Mouse (Mus musculus) forebrain, embryonic 10.5 days (tissue): ENCODE results near the gene Vpreb1. TPM values are rescaled to one million over a fixed set of nuclear protein-coding genes. Genes with fewer than 3 reads are reported as not detected.
"Not testable (repeated sequence)": the region's sequence is repeated elsewhere in the genome, so short reads cannot be mapped to it uniquely, and the experiment has no call there.

Source experiments
- DNase-seq: peaks from one replicate; pipeline ENCODE4 v3.0.0-alpha.2; 2017; ENCODE audit warnings: low spot score; ENCODE audit errors: extremely low spot score
- H3K27ac ChIP-seq: fragments of 300-500 bp; sonication (generic); 2 replicates; pipeline ENCODE4 v1.5.1; 2016; ENCODE audit warnings: mild to moderate bottlenecking
- H3K27me3 ChIP-seq: fragments of 300-500 bp; sonication (generic); 2 replicates; pipeline ENCODE4 v1.6.1; 2016; ENCODE audit warnings: mild to moderate bottlenecking; ENCODE audit not compliant: poor library complexity, severe bottlenecking
- H3K36me3 ChIP-seq: fragments of 300-500 bp; sonication (generic); replicated peaks from 2 replicates; pipeline ENCODE4 v1.6.1; 2016; ENCODE audit warnings: mild to moderate bottlenecking, moderate library complexity
- H3K4me1 ChIP-seq: fragments of 300-500 bp; sonication (generic); 2 replicates; pipeline ENCODE4 v1.6.1; 2016
- H3K4me3 ChIP-seq: fragments of 300-500 bp; sonication (generic); 2 replicates; pipeline ENCODE4 v1.5.1; 2016; ENCODE audit warnings: mild to moderate bottlenecking, moderate library complexity
- H3K9me3 ChIP-seq: fragments of 300-500 bp; sonication (generic); 2 replicates; pipeline ENCODE4 v1.6.1; 2016; ENCODE audit warnings: mild to moderate bottlenecking, moderate library complexity
- WGBS: fragments of 180-500 bp; shearing (Covaris S2); methylation state at CpG from one replicate; pipeline ENCODE4 v1.1.7; 2016; 5-methylcytosine and 5-hydroxymethylcytosine counted together
- polyA plus RNA-seq: library from polyadenylated mRNA; unstranded; fragments of >200 nt; fragmentation: Nextera tagmentation; extraction: Ambion mirVana; gene quantifications from 2 replicates; pipeline ENCODE4 v1.2.1, GENCODE M21; 2016

Vpreb1 gene
- polyA plus RNA-seq, 1 experiment from 2014 or later = 0.68 TPM

DNA sequence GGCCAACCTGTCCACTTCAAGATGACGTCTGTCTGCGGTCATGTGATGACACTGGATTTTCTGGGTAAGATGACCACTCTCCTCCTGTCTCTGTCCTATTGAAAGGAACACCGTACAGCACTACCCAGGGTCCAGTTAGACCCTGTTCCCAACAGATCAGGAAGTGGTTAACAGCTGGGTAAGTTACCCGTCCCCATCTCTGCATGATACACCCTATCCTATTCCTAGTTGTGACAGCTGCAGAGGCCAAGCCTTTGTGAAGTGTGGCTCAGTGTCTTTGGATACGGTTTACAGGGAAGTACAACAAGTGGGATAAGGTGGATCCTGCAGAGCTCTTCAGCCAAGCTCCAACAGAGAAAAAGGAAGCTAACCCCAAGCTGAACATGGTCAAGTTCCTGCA is 8.4 kb upstream of the Vpreb1 start:
- Histone ChIP-seq H3K4me3 (no peak overlapping the region), H3K27ac (no peak overlapping the region), H3K27me3 (no peaks in the 10 kb centered on the region), H3K4me1 (no peaks in the 10 kb centered on the region), H3K36me3 (peaks cover 94% of the 10 kb centered on the region), H3K9me3 (peaks cover 10% of the 10 kb centered on the region; the same call in 1 of the 2 replicates)
- 91% methylated on average over 5 of the region's 5 CpGs for WGBS
- DNase-seq = no peak

DNA sequence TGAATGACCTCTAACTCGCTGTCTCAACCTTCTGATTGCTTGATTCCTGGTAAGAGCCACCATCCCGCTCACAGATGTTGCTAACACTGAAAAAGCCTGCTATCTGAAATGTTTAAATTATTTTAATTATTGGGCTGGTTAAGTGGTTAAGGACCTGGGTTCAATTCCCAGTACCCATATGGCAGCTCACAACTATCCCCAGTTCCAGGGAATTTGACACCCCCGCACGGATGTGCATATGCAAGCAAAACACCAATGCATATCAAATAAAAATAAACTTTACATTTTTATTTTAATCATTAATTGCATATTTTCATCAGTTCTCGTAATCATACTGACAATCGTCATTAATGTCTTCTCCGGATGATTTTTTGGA is 414 bp downstream of the Vpreb1 start:
- H3K9me3 ChIP-seq = no peaks in the 10 kb centered on the region
- no peaks in the 10 kb centered on the region for H3K27me3 ChIP-seq
- H3K4me3 ChIP-seq = peak overlapping the region; percentile 72
- H3K4me1 ChIP-seq = peaks cover 16% of the 10 kb centered on the region
- DNase-seq = no peak
- peaks cover 8% of the 10 kb centered on the region for H3K36me3 ChIP-seq
- WGBS = 39% methylated on average over 7 of the region's 7 CpGs
- H3K27ac ChIP-seq = peak overlapping the region; percentile 93

DNA sequence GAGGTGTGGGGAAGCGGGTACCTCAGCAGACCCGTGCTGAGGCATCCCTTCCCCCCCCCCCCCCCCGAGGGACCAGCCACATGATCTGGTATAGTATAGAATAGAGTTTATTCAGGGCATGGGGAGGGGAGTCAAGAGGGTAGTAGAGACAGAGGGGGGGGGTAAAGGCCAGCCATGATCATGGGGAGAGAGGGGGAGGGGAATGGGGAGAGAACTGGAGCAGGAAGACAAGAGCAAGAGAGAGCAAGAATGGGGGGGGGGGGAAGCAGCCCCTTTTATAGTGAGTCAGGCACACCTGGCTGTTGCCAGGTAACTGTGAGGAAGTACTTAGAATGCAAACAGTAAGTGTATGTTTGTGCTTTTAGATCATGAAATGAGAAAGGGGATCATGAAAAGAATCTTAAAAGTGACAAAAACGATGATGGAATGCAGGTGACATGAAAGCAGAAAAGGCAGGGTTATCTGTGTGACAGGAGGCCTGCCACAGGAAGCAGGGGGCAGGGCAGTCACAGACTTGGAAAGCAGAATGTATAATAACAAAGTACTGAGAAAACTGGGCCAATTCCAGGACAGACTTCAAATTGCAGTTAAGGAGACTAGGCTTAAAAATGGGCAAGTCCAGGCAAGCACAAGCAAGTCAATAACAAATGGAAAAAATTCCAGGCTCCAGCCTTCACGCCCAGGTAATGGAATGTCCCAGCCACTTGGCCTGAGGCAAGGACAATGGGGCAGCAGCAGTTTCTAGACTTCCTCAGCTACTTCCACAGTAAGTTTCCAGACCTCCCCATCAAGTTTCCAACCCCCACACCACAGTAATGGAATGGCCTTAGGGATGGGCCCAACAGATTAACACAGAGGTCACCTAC is 4.7 kb downstream of the Vpreb1 start:
- Histone ChIP-seq H3K4me1 (peaks cover 3% of the 10 kb centered on the region; the same call in 1 of the 2 replicates), H3K4me3 (no peak overlapping the region), H3K27ac (no peak overlapping the region), H3K9me3 (no peaks in the 10 kb centered on the region), H3K36me3 (no peaks in the 10 kb centered on the region), H3K27me3 (no peaks in the 10 kb centered on the region)
- WGBS = 65% methylated on average over 4 of the region's 5 CpGs
- no peak for DNase-seq

DNA sequence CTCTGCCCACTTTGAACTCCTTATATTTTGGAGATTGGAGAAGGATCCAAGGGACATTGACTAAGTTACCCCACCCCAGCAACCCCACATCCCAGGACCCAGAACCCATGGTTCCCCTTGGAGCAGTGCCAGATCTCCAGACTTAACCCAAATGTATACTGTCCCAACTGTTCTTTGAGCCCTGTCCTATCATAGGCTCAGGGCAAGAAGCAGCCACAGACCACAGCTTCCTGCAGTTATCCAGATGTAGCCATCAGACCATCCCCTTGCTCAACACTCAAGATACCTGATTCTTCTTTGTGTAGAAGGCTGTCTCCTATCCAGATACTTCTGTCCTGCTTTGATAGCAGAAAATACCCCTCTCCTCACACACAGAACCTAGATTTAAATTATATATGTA is 5.4 kb downstream of the Vpreb1 start:
- no peaks in the 10 kb centered on the region for H3K36me3 ChIP-seq
- peaks cover 2% of the 10 kb centered on the region; the same call in 1 of the 2 replicates for H3K4me1 ChIP-seq
- no peaks in the 10 kb centered on the region for H3K9me3 ChIP-seq
- no peaks in the 10 kb centered on the region for H3K27me3 ChIP-seq
- H3K4me3 ChIP-seq = no peak overlapping the region
- DNase-seq = no peak
- no peak overlapping the region for H3K27ac ChIP-seq

DNA sequence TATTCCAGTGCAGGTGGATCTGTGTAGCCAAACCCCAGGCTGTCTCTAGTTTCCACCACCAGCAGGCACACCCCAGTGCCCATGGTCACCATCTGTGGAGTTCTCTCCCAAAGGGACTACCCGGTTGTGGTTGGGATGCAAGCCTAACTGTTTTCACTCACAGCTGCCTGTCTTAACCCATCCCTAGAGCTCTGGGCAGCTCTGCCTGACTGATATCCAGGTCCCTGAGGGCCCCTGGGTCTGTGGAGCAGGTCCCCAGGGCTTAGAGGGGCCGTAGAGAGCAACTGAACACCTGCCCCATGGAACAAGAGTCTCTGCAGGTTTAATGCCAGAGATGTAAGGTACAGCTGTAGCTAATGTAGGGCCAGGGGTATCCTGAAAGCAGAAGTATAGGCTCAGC is 6.7 kb downstream of the Vpreb1 start, which contains the start of gene Igll1:
Gene Igll1 (minus strand): TSS at position 8 of the 400 bp plus-strand sequence.
- 81% methylated on average over 2 of the region's 2 CpGs for WGBS
- no peaks in the 10 kb centered on the region for H3K9me3 ChIP-seq
- H3K4me1 ChIP-seq = no peaks in the 10 kb centered on the region
- no peak for DNase-seq
- no peak within 1 kb of the TSS for H3K4me3 ChIP-seq
- H3K27ac ChIP-seq = no peak within 1 kb of the TSS
- H3K36me3 ChIP-seq = no peaks in the 10 kb centered on the region
- no peaks in the 10 kb centered on the region for H3K27me3 ChIP-seq

DNA sequence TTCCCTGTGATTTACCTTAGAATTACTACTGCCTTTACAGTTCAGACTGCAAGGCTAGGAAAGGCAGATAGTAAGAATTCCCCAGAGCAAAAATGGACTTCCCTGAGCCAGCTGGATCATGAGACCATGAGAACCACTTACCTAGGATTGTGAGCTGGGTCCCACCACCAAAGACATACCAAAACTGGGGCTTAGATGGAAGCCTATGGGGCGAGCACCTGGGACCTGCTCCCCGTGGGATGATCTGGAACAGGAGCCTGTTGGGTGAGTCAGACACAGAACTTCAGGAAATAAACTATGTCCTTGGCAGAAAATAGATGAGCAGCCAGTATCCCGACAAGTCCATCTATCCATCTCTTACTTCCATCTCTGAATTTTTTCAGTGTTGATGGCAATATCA is 8.4 kb downstream of the Vpreb1 start:
- Histone ChIP-seq H3K4me1 (no peaks in the 10 kb centered on the region), H3K4me3 (no peak overlapping the region), H3K27ac (no peak overlapping the region), H3K27me3 (no peaks in the 10 kb centered on the region), H3K9me3 (no peaks in the 10 kb centered on the region), H3K36me3 (no peaks in the 10 kb centered on the region)
- WGBS = 77% methylated on average over 3 of the region's 3 CpGs
- no peak for DNase-seq

DNA sequence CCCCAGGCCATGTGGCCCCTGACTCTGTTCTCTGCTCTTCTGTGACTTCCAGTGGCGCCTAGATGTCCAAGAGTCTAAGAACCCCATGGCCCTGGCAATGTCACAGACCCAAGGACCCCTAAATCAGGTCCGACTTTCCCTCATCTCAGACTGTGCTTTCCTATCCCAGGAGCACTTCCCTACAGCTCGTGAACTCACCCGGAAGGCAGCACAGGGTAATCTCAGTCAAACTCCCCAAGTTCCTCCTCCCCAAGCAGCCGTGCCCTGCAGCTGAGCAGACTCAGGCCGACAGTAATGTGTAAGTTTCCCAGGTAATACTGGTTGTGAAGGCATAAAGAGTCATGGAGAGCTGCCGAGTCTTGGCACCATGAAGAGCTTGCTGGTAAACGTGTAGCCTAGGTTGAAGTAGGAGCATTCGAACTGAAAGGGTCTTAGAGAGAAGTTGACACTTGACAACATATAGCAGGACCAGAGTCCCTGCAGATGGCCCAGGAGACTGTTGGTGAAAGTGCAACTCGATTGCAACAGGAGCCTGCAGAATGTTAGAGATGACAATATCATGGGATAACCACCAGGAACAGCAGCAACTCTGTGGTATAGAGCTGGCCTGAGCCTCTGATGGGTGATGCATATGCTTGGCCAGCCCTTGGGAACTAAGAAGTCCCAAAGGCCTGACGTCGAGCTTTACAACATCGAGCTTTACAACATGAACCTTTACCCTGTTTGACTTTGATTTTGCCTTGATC is 13.7 kb downstream of the Vpreb1 start:
- H3K36me3 ChIP-seq = no peaks in the 10 kb centered on the region
- 80% methylated on average over 13 of the region's 13 CpGs for WGBS
- H3K4me3 ChIP-seq = no peak overlapping the region
- DNase-seq = no peak
- no peaks in the 10 kb centered on the region for H3K4me1 ChIP-seq
- H3K27ac ChIP-seq = no peak overlapping the region
- no peaks in the 10 kb centered on the region for H3K9me3 ChIP-seq
- H3K27me3 ChIP-seq = no peaks in the 10 kb centered on the region

DNA sequence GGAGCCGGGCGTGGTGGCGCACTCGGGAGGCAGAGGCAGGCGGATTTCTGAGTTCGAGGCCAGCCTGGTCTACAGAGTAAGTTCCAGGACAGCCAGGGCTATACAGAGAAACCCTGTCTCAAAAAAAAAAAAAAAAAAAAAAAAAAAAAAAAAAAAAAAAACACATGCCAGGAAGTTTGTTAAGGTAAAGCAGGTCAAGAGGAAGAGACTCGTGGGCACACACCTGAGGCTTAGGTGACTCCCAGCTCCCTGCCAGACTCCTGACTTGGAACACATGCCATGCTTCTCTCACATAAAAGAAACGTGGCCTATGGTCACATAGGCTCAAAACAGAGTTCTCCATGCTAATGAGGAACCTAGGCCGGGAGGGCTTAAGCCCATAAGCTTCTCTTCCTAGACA is 14.6 kb downstream of the Vpreb1 start:
- not testable (repeated sequence) for H3K27me3 ChIP-seq, H3K4me1 ChIP-seq, DNase-seq, H3K9me3 ChIP-seq, H3K4me3 ChIP-seq, H3K36me3 ChIP-seq, H3K27ac ChIP-seq
- WGBS = 85% methylated on average over 9 of the region's 9 CpGs

DNA sequence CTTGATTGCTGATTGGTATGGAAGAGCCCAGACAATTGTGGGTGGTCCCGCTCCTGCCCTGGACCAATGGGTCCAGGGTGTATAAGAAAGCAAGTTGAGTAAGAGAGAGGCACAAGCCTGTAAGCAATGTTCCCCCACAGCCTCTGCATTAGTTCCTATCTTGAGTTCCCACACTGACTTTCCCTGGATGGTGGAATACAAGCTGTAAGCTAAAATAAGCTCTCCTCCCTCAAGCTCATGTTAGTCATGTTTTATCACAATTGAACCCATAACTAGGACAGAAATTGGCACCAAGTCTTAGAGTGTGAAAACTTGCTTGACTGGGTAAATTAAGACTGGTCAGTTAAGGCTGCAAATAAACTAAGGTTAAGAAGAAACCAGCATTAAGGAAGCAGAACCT is 15.1 kb downstream of the Vpreb1 start:
- Histone ChIP-seq H3K36me3 (no peaks in the 10 kb centered on the region), H3K4me3 (no peak overlapping the region), H3K27me3 (no peaks in the 10 kb centered on the region), H3K27ac (no peak overlapping the region), H3K9me3 (0 out of 2 replicates have a peak, but pooled peaks cover 8% of the 10 kb centered on the region), H3K4me1 (no peaks in the 10 kb centered on the region)
- WGBS = 95% methylated on average over 1 of the region's 1 CpGs
- no peak for DNase-seq

DNA sequence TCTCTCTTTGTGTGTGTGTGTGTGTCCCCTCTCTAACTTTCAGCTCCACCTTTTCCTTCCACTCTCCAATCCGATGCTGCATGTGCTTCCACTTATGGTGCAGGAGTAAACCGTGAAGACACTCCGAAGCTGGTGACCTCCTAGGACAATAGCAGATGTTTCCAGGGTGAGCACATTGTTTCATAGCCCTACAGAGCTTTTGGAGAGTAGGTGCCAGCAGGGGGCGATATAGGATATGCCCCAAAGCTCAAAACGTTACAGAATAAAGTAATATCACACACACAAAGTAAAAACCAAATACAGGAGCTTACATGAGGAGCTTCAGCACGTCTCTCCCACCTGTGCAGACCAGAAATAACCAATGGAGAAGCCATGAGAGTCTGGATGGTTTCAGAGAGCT is 15.8 kb downstream of the Vpreb1 start:
- DNase-seq = no peak
- no peaks in the 10 kb centered on the region for H3K27me3 ChIP-seq
- 38% methylated on average over 6 of the region's 6 CpGs for WGBS
- H3K27ac ChIP-seq = no peak overlapping the region
- no peak overlapping the region for H3K4me3 ChIP-seq
- H3K36me3 ChIP-seq = no peaks in the 10 kb centered on the region
- 0 out of 2 replicates have a peak, but pooled peaks cover 8% of the 10 kb centered on the region for H3K9me3 ChIP-seq
- no peaks in the 10 kb centered on the region for H3K4me1 ChIP-seq

DNA sequence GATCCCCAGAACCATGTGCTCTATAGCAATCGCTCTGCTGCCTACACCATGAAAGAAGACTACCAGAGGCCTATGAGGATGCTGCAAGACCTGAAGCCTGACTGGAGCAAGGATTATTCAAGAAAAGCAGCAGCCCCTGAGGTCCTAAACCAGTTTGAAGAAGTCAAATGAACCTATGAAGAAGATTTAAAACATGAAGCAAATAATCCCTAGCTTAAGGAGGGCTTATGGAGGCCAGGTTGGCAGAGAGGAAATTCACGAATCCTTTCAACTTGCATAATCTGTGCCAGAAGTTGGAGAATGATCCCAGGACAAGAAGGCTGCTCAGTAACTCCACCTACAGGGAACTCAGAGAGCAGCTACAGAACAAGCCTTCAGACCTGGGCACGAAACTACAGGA is 18.2 kb downstream of the Vpreb1 start:
- no peaks in the 10 kb centered on the region for H3K4me1 ChIP-seq
- no peaks in the 10 kb centered on the region for H3K27me3 ChIP-seq
- H3K27ac ChIP-seq = no peak overlapping the region
- H3K4me3 ChIP-seq = no peak overlapping the region
- H3K9me3 ChIP-seq = 0 out of 2 replicates have a peak, but pooled peaks cover 8% of the 10 kb centered on the region
- WGBS = 82% methylated on average over 3 of the region's 3 CpGs
- DNase-seq = no peak
- no peaks in the 10 kb centered on the region for H3K36me3 ChIP-seq

DNA sequence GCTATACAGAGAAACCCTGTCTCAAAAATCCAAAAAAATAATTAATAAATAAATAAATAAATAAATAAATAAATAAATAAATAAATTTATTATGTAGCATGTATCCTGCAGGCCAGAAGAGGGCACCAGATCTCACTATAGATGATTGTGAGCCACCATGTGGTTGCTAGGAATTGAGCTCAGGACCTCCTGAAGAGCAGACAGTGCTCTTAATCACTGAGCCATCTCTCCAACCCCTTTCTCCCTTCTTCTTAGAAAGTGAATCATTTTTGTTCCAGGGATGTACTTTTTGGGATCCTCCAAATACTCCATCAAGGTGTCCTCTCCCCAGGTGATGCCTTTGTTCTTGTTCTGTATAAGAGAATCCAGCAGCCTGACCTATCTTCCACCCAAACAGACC is 21.4 kb downstream of the Vpreb1 start:
- DNase-seq = no peak
- H3K9me3 ChIP-seq = 0 out of 2 replicates have a peak, but pooled peaks cover 8% of the 10 kb centered on the region
- no peak overlapping the region for H3K4me3 ChIP-seq
- no peaks in the 10 kb centered on the region for H3K36me3 ChIP-seq
- H3K27me3 ChIP-seq = no peaks in the 10 kb centered on the region
- H3K27ac ChIP-seq = no peak overlapping the region
- no peaks in the 10 kb centered on the region for H3K4me1 ChIP-seq

DNA sequence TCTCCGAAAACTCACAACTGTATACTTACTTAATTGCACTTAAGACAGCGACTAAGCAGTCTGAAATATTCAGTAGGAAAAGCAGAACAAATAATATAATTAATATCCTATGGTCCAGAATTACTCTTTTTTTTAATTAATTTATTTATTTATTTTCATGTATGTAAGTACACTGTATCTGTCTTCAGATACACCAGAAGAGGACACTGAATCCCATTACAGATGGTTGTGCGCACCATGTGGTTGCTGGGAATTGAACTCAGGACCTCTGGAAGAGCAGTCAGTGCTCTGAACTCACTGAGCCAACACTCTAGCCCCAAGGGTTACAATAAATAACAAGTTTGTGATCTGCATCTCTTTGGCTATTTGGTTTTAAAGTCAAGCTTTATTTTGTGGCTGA is 41.0 kb downstream of the Vpreb1 start:
- H3K4me3 ChIP-seq = peak overlapping the region; percentile 63
- no peaks in the 10 kb centered on the region for H3K36me3 ChIP-seq
- H3K9me3 ChIP-seq = no peaks in the 10 kb centered on the region
- no peak for DNase-seq
- 85% methylated on average over 3 of the region's 3 CpGs for WGBS
- H3K4me1 ChIP-seq = peaks cover 9% of the 10 kb centered on the region
- H3K27ac ChIP-seq = no peak overlapping the region
- H3K27me3 ChIP-seq = no peaks in the 10 kb centered on the region
